ENCODE assay signal across 13 mouse cellular contexts in the genomic region with DNA sequence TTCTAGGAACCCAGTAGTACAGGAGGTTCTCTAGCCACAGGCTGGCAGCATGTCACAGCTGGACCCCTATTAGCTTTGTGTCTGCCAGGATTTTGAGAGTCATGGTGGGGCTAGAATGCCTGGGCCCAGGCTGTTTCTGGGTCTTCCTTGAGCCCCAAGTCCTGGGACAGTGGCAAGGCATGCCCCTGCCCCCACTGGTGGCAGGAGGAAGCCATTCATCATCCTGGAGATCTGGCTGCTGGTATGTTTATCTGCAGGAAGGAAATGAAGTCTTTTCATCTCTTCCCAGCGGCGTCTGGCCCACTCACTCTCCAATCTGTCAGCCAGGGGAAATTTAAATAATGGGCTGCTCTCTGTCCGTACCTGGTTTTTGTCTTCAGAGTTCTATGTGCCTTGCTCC. TPM values are rescaled to one million over a fixed set of nuclear protein-coding genes. Genes with fewer than 3 reads are reported as not detected.
DNase-seq lines count a peak whose midpoint lies in the region; ATAC-seq and TF ChIP-seq lines count a peak whose summit lies in the region.
"Had no signal": no experiment of that assay in that cellular context is flagged by ENCODE, and none has a peak within 500 bp of the region (broad histone marks: within the 10 kb centered on the region; RNA-seq: fewer than 3 reads in every experiment).

No protein-coding gene starts in this region.

- 11% methylated on average over 3 of the region's 3 CpGs for WGBS in heart, embryonic 10.5 days
- WGBS in lung, embryonic 14.5 days = 6% methylated on average over 3 of the region's 3 CpGs
- 23% methylated on average over 3 of the region's 3 CpGs for whole genome bisulfite sequencing in embryonic facial prominence, embryonic 12.5 days

- peaks cover 35% of the 10 kb centered on the region for H3K27me3 ChIP-seq in heart, embryonic 10.5 days (ENCODE audit: insufficient read depth, poor library complexity, severe bottlenecking)
- H3K27me3 ChIP-seq in lung, embryonic 14.5 days (ENCODE audit: insufficient read depth, low read length) = no peaks in the 10 kb centered on the region
- H3K27me3 ChIP-seq in embryonic facial prominence, embryonic 12.5 days = no peaks in the 10 kb centered on the region
- H3K27me3 ChIP-seq: stomach, embryonic 15.5 days had no signal

- H3K9me3 ChIP-seq in heart, embryonic 10.5 days = no peaks in the 10 kb centered on the region
- no peaks in the 10 kb centered on the region for H3K9me3 ChIP-seq in lung, embryonic 14.5 days (ENCODE audit: low read depth, low read length)
- no peaks in the 10 kb centered on the region for H3K9me3 ChIP-seq in embryonic facial prominence, embryonic 12.5 days
- H3K9me3 ChIP-seq: stomach, embryonic 15.5 days had no signal

- no peaks in the 10 kb centered on the region for H3K36me3 ChIP-seq in heart, embryonic 10.5 days
- H3K36me3 ChIP-seq in lung, embryonic 14.5 days (ENCODE audit: insufficient read depth) = no peaks in the 10 kb centered on the region
- no peaks in the 10 kb centered on the region for H3K36me3 ChIP-seq in embryonic facial prominence, embryonic 12.5 days
- H3K36me3 ChIP-seq: stomach, embryonic 15.5 days had no signal

- no peak overlapping the region; the same call in 1 of the 2 replicates for H3K9ac ChIP-seq in lung, embryonic 14.5 days
- H3K9ac ChIP-seq in embryonic facial prominence, embryonic 12.5 days = no peak overlapping the region
- H3K9ac ChIP-seq: liver, embryonic 14.5 days; stomach, embryonic 15.5 days had no signal

- no peak overlapping the region for H3K4me3 ChIP-seq in heart, embryonic 10.5 days
- no peak overlapping the region for H3K4me3 ChIP-seq in lung, embryonic 14.5 days (ENCODE audit: low read depth, low read length)
- no peak overlapping the region for H3K4me3 ChIP-seq in embryonic facial prominence, embryonic 12.5 days
- H3K4me3 ChIP-seq: myocyte; stomach, embryonic 15.5 days had no signal

- H3K4me2 ChIP-seq in lung, embryonic 14.5 days = no peak overlapping the region
- no peak overlapping the region for H3K4me2 ChIP-seq in embryonic facial prominence, embryonic 12.5 days (replicated peaks)
- H3K4me2 ChIP-seq: stomach, embryonic 15.5 days had no signal

- no peak for TF ChIP-seq CTCF in lung, embryonic 14.5 days (IDR thresholded peaks at IDR 0.05; ENCODE audit: low read depth)

- ATAC-seq in lung, embryonic 14.5 days (ENCODE audit: insufficient read depth) = no peak
- no peak for ATAC-seq in embryonic facial prominence, embryonic 12.5 days (ENCODE audit: insufficient number of reproducible peaks, insufficient read depth, low FRiP score, low TSS enrichment)

- no peak for DNase-seq in heart, embryonic 10.5 days (ENCODE audit: low spot score)
- no peak for DNase-seq in heart, adult 9 months (ENCODE audit: low spot score in 2 of 2)
- DNase-seq in lung, embryonic 14.5 days = peak; percentile 74
- DNase-seq in lung, adult 18-20 months = no peak
- peak; percentile 63 for DNase-seq in lung, postnatal 10 days
- no peak for DNase-seq in retina, embryonic 14.5 days (ENCODE audit: low spot score)
- DNase-seq in urinary bladder, adult 18-20 months (ENCODE audit: low spot score in 2 of 2) = no peak
- DNase-seq: cerebellum, adult 11-12 months; thymus, postnatal 25 days had no signal

- peaks cover 36% of the 10 kb centered on the region for H3K4me1 ChIP-seq in heart, embryonic 10.5 days
- peaks cover 14% of the 10 kb centered on the region for H3K4me1 ChIP-seq in lung, embryonic 14.5 days (ENCODE audit: insufficient read depth)
- H3K4me1 ChIP-seq in embryonic facial prominence, embryonic 12.5 days = peaks cover 11% of the 10 kb centered on the region

- H3K27ac ChIP-seq in heart, embryonic 10.5 days = peak overlapping the region; percentile 23; the same call in 1 of the 2 replicates
- no peak overlapping the region for H3K27ac ChIP-seq in lung, embryonic 14.5 days (ENCODE audit: low read depth)
- H3K27ac ChIP-seq in embryonic facial prominence, embryonic 12.5 days = peak overlapping the region; percentile 72
- H3K27ac ChIP-seq: liver, embryonic 14.5 days; stomach, embryonic 15.5 days had no signal

RNA-seq across cellular contexts. Expression of gene Ano1, which starts 18.3 kb away (rescaled TPM):
- polyA plus RNA-seq in heart, embryonic 10.5 days (2016; fragmentation: Nextera tagmentation; extraction: Ambion mirVana) = 18.1 and 18.3 TPM in 2 replicates
- 64.8 and 71.5 TPM in 2 replicates for polyA plus RNA-seq in lung, embryonic 14.5 days (2014; fragmentation: Nextera tagmentation; extraction: Ambion mirVana)
- polyA plus RNA-seq in embryonic facial prominence, embryonic 12.5 days (2016; fragmentation: Nextera tagmentation; extraction: Ambion mirVana) = 10.9 and 15.9 TPM in 2 replicates

Comparison
In these comparisons a context has a peak if more than half of its experiments do, and no peak if none do; other contexts are left out.
1. DNase-seq: peak in lung, embryonic 14.5 days (single experiment) and lung, postnatal 10 days (single experiment); none in heart, embryonic 10.5 days (single experiment), heart, adult 9 months (0 of 2), lung, adult 18-20 months (0 of 2), retina, embryonic 14.5 days (single experiment) and urinary bladder, adult 18-20 months (0 of 2).